Mouse (Mus musculus) adrenal gland, adult (tissue): Measurements from ENCODE around the gene Gna15.

Experiments used
- DNase-seq, 2 experiments: peaks; one replicate each; pipeline ENCODE4 v3.0.0; 2022 to 2023; ENCODE audit warnings: low spot score in 1 of 2; ENCODE audit not compliant: inconsistent age in 2 of 2

Gna15 gene

DNA sequence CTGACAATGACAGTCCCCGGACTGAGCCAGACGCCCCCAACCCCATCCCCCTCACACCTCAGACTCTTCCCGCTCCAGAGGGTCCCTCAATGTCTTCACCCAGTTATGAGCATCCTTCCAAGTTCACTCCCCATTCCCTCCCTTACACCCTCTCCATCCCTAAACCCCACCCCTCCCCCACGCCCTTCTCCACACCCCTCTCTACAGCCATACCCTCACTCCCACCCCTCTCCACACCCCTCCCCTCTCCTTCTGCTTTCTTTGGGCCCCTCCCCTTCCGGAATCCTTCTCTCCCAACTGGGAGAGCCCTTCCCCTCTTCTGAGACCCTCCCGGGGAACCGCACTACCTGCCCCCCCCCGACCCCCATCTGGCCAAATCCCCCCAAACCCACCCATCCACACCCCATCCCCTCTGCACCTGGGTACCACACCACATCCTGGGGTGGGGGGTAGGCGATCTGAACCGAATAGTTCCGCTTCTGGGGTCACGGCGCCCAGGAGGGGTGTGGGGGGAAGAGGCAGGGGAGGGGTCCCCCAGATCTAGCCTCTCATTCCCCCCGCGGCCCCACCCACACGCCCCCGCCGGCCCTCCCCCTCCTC lies 51.5 kb downstream of the Gna15 start:
- DNase-seq, result no peak

DNA sequence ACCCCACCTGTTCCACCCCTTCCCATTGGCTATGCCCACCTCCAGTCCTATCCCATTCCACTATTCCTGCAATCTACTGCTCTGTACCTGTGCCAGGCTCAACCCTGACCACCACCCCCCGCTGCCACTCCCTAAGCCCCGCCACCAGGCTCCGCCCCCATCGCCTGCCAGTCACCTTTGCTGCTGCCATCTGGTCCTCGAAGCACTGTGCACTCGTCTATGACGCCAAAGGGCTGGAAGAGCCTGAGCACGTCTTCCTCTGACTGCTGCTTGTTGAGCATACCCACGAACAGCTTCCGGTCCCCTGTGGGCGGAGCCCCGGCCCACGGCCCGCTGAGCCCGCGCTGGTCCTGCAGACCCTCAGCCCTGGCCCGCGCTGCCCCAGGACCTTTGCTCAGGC lies 53.6 kb downstream of the Gna15 start:
- no peak for DNase-seq

DNA sequence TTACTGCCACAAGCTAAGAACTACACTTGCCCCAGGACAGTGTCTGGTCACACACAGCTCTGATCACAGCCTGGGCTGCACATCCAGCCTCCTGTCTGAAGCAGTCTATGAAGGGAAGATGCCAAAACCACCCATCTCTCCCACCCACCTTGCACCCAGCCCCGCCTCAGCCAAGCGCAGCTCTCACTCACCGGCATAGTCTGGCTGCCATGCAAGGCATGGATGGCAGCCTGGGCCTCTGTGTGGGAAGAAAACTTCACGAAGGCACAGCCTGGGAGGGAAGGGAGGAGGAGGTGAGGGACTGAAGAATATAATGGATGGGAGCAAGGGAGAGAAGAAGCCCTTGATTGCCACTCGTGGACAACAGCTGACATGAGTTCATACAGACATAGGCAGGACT lies 54.8 kb downstream of the Gna15 start:
- no peak for DNase-seq

DNA sequence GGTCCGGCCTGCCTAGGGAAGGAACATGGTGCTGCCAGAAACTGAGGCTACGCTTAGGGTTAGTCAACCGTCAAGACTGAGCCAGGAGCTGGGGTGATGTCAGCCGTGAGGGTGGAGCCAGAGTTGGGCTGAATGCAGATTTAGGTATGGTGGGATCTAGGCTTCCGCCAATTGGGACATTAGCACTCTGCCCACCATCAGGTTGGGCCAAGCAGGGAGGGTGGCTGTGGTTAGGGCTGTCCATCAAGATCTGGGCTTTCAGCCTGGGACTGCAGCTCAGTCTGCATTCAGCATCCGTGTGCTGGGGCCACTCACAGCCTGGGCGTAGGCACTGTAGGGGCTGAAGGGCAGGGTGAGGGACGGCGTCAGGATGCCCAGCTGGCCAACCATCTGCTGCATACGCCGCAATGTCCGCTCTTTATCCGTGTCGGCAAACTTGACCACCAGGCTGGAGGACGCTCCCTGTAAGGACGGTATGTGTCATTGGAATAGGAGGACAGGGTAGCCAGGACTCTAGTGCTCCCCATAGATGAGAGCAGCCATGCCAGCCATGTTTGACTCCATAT lies 56.3 kb downstream of the Gna15 start:
- DNase-seq, result no peak

DNA sequence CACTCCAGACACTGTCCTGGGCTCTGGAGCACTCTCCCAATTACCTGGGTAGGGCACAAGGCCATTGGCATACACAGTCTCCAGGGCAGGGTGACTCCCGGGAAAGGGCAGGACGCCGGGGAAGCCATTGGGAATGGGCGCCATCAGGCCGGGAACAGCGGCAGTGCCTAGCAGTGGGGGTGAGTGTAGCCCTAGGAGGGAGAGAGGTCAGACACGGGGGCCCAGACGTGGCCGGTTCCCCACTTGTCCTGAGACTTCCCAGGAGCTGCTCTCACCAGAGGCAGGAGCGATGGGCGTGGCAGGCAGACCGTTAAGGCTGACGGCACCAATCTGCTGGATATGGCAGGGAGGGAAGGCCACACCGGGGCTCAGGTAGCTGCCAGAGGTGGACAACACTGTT lies 57.1 kb downstream of the Gna15 start:
- DNase-seq, result no peak

DNA sequence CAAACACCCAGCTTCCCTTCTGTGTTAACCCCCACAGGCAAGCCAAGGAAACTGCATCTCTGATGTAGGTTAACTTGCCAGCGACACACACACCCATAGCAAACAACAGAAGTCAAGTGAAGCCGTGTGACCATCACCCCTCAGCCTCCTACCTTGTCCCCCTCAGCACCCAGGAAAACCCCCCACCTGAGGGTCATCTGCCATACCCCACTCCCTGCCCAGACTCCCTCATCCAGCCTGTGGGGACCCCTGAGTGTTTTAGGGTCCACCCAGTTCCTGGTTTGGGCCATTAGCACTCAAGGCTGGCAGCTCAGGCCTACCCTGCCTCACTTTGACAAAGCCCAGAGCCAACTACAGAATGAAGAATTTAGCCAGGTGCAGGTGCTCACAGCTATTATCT lies 58.0 kb downstream of the Gna15 start:
- DNase-seq, result no peak

DNA sequence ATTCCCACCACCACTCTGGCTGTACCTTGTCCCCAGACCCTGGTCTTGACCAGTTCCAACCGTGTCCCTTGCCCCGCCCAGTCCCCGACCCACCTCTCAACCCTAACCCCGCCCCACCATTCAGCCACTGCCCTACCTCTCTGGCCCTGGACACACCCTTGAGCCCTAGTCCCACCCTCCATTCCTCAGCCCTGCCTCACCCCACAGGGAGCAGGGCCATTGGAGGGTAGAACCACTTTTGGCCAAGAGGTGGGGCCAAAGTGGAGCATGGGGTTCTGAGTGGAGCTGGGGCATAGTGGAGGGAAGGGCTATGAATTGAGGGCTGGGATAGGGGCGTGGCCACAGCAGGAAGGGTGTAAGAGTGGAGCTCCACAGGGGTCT lies 58.8 kb downstream of the Gna15 start:
- DNase-seq, result peak in 1 of 2 experiments; percentile 20

DNA sequence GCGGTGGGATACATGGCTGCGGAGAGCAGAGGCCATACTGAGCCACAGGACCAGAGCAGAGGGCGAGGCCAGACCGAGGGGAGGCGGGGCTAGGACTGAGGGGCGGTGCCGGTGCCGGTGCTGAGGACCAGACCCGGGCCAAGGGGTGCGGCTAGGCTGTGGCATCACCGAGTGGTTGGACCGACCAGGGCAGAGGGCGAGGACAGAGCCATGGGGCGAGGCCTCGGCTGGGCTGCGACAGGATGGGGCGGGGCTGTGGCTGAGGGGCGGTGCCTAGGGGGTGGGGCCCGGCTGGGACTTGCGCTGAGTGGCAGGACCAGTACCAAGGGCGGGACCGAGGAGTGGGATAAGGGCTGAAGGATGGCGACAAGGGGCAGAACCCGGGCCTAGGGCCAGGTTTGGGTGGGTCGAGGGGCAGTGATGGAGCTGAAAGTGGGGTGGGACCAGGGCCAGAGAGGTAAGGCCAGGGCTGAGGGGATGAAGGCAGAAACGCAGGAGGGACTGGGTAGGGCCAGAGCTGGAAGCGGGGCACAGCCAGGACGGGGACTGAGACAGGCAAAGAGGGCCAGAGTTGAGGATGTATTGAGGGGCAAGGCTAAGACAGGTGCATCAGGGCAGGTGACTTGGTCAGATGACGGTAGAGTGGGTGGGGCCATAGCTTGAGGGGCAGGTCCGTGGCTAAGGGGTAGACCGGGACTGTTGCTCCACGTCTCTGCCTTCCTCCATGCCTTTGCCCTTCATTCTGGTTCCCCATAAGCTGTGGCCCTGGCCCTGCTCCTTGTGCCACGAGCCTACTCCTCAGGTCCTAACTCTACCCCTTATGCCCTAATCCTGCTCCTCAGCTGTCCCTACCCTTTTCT lies 59.4 kb downstream of the Gna15 start:
- peak; percentile 50 to 64 for DNase-seq

DNA sequence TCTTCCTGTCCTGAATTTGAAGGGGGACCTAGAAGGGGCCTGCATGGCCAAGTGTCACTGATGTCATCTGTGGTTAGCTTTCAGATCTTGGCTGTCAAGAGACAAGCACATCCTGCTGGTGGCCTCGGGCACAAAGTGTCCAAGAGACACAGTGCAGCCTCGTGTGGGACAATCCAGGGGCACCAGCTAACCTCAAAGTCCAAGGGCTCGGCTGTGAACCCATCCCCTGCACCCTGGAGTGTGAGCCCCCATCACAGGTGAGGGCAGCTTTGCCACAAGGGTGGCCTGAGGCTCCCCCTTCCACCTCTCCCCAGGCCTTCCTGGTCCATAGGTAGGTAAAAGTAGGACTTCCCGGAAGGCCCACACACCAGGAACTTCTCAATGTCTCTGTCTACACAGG lies 60.5 kb downstream of the Gna15 start:
- DNase-seq, result peak in 1 of 2 experiments; percentile 19

DNA sequence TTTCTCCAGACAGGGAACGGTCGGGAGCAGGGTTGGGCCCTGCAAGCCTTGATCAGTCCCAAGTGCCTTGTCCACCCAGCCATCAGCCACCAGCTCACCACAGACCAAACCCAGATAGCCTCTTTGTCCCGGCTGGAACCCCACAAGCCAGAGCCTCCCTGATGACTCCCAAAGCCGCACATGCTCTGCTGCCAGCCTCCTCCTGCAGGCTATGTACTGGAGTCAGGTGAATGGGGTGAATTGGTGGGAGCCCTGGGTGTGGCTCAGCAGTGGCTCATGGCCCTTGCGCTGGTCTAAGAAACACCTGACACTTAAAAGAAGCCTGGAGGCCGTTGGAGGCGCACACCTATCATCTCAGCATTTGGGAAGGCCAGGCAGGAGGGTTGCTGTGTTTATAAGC lies 61.1 kb downstream of the Gna15 start:
- no peak for DNase-seq

DNA sequence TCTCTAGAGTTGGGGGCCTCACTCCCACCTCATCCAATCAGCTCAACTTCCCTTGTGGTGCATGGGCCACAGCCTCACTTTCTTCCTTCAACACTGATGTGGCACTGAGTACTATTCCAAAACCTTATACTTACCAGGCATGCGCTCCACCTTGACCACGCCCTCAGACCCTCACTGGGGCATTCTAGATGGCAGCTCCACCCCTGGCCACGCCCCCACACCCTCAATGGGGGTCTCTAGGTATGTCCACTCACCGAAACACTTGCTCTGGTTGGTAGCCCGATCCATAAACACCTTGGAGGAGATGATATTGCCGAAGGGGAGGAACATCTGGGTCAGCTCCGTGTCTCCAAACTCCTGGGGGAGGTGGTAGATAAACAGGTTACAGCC lies 61.6 kb downstream of the Gna15 start:
- peak in 1 of 2 experiments; percentile 18 for DNase-seq

DNA sequence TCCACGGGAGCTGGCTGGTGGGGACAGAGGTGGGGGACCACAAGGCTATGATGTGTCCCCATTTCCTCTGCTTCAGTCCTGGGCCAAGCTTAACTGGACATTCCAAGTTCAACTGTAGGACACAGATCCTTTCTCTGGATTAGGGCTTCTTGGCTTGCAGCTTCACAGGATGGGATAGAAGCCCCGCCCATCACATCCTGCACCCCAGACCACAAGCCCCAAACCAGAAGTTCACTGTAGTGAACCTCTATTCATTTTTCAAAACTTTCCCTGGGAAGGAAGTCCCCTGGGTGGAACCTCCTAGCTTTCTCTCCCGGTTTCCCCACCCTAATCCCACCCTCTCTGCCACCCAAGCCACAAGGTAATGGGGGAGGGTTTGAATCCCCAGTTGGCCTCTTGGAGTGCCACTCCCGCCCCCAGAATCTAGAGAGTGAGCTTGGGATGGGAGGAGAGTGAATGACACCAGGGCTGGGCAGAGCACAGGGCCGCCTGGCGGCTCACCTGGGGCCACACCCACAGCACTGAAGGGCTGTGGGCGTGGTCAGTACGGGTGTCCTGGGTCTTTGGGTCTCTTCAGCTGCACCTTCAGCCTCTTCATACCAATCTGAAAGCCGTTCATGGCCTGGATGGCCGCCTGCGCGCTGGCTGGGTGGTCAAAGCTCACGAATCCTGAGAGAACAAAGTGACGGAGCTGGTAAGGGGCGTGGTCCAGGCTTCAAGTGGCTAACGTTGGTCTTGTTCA lies 62.2 kb downstream of the Gna15 start:
- DNase-seq, result peak in 1 of 2 experiments; percentile 18

DNA sequence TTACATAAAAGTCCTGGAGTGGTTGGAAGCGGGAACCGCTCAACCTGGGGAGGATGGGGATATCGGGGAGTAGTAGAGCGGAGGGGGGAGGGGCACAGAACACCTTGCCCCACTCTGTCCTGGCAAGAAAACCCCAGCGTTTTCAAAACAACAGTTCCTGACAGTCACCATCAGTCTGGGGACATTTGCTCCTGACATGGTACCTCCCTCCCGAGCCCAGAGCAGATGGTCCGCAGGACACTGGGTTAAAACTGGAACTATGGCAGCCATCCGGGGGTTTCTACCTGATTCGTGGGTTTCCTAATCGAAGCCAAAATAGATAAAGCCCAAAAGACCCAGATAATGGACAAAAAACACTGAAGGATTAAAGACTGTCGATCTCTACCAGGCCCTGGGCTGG lies 63.1 kb downstream of the Gna15 start:
- no peak for DNase-seq

DNA sequence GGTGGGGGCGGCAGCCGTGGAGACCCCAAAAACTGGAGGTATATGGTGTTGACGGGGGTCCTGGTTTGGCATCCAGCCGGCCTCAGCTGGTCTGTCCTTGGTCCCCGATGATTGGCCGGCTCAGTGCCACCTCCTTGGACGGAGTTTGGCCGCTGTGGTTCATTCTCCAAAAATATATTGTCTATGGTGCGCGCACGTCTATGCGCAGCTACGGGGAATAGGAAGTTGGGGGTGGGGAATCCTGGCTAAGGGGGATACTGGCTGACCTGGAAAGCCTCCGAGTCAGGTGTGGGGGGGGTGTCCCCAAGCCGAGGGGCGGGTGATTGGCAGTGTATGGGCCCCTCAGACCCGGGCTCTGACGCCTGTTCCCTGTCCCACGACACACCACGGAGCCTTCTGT lies 63.6 kb downstream of the Gna15 start:
- DNase-seq, result no peak

DNA sequence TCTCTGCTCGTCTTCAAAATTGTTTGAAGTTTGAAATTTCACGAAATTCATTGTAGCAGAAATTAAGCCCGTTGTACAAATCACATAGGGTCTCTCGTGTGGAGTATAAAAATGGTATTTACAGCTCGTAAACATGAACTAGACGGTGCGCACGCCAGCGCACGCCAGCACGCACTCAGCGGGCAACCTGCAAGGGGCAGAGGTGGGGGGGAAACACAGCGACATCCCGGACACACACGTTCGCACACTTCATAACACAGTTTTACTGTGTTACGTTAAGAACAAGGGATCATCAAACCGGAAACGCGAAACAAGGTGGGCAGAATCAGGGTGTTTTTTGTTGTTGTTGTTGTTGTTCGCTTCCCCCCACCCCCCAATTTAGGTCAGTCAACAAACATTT lies 64.6 kb downstream of the Gna15 start:
- no peak for DNase-seq

DNA sequence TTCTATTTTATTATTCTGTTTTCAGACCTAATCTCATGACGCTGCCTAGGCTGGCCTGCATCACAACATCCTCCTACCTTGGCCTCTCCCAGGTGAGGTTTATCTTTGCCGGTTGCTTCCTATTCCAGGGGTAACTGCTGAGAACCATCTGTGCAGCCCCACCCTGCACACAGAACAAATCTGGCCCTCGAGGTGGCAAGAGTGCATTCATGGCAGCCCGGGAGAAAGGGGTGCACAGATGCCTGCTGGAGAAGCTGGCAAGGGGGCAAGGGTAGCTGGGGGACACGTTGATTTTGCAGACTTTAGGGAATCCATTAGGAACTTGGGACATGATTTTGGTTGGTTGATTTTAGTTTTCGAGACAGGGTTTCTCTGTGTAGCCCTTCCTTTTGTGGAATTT lies 65.8 kb downstream of the Gna15 start:
- no peak for DNase-seq

DNA sequence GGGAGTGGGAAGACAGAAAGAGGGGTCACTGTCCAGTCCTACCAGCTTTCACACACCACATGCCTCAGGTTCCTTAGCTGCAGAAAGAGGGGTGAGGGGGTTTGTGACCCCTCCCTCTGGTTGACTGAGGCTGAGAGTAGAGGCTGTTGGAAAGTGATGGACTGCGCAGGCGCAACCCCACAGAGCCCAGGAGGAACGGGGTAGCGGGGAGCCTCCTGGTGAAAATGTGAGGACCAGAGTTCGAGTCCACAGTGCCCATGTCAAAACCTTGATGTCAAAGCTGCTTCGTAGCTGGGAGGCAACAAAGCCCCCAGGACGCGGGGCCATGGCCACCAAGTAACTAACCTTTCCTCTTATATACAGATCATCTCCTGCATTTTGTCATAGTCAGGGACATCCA lies 66.4 kb downstream of the Gna15 start:
- no peak for DNase-seq

DNA sequence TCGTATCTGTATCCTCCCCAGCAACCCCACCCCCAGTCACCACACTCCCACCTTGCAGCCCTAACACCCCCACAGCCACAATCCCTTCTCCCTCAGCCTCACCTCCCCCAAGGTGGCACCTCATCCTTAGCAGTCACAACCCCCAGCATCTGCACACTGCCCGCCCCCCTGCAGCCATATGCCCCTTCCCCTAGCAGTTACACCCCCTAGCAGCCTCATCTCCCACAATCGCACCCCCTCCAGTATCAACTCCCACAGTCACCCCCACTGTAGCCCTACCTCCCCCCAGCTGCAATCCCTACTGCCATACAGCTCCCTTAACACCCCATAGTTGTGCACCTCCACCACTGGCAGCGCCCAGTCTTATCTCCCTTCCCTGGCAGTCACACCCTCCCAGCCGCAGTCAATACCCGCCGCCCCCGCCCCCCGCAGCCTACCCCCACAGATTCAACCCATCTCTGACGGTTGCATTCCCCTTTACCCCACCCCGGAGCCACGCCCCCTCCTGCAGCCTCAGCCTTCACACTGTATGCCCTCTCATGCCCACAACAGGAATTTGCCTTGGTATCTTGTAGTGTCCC lies 67.0 kb downstream of the Gna15 start:
- DNase-seq, result no peak

DNA sequence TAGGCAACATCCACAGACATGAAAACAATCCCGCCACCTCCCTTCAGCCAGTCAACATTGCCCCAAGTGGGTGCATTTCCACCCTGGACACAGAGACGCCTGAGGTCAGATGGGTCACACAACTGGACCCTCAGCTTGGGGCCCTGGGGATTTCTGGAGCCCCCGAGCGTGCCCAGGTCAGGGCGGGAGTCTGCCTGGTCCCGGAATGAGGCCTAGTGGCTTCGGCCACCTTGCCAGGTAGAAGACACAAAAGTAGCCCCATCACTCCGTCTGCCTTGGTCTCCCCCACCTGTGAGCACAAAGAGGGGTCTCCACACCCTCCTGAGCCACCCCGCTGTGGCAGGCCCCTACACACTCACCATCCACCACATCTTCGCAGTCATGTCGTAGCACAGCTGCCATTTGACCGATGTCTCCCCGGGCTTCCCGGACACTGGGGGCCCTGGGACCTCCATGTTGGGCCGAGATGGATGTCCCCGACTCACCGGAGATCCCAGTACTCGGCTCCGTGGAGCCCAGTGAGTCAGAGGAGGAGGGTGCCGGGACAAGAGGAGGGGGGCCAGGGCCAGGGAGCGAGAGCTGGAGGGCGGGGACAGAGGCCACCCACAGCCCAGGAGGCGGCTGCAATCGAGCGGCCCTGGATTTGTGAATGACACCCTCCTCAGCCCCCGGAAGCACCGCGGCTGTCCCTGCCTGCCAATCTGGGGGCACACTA lies 68.7 kb downstream of the Gna15 start, which contains the start of gene Nfic:
TSS of gene Nfic (minus strand) at position 455 of the 715 bp plus-strand sequence.
- peak in 1 of 2 experiments; percentile 24 for DNase-seq

DNA sequence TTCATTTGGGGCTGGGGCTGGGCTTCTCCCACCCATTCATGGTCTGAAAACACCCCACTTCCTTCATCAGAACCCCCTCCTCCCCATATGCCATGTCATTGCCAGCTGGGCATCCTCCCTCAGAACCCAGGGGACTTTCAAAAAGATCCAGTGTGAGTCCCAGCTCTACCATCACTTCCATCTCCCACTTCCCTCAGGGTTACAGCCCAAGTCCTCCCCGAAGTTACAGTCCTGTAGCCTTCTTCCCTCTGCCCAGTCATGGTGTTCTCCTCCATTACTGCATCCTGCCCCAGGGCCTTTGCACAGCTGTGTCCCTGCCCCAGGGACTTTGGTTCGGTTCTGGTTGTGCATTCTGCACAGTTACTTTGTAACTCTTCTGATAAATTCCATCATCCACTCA lies 69.9 kb downstream of the Gna15 start:
- DNase-seq, result no peak

DNA sequence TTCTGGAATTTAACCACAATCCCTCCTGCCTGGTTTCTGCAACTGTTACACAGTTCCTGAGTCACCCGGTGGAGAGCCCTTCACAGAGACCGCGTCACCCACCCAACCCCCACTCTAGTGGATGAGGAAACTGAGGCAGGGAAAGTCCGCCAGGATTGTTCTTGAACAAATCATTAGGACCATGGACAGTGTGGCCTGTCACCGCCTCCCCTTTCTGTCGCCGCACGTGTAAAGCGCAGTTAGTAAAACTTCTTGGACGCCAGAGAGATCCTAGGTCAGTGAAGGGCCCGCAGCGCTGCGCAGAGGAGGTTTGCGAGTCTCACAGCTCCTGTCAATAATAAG lies 71.1 kb downstream of the Gna15 start:
- DNase-seq, result peak; percentile 27 to 60
